Mouse (Mus musculus): ENCODE results near the gene Slc2a6. TPM values are rescaled to one million over a fixed set of nuclear protein-coding genes. Genes with fewer than 3 reads are reported as not detected.

Gene Slc2a6
- polyA plus RNA-seq, 2 experiments = 0.12 to 0.20 TPM

DNA sequence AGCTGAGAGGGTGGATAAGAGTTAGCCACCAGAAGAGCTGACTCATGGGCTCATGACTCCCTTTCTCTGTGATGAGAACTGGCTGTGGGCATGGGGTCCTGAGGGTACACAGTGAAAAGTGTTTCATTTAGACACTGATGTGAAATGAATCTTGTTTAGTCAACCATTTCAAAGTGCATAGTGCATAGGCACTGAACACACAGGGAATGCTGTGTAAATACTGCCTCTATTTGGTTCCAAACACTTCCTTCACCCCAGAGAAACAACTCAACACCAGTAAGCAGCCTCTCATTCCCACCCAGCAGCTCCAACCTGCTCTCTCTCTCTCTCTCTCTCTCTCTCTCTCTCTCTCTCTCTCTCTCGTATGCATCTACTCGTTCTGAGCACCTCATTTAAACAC is 43.6 kb downstream of the Slc2a6 start:
- Histone ChIP-seq H3K4me1 (replicated peaks; ENCODE audit: control insufficient read depth in 2 of 2, insufficient read depth in 2 of 2, low read length in 1 of 2) (peaks cover 0 to 2% of the 10 kb centered on the region in 2 experiments; a peak in 1 of 4 replicates), H3K4me3 (ENCODE audit: insufficient read depth in 1 of 2, low read depth in 2 of 2, low read length in 2 of 2) (no peak overlapping the region), H3K4me2 (ENCODE audit: low read depth) (no peak overlapping the region), H3K9ac (replicated peaks) (no peak overlapping the region), H3K27ac (no peak overlapping the region), H3K9me3 (ENCODE audit: control insufficient read depth, low read length) (no peaks in the 10 kb centered on the region), H3K36me3 (replicated peaks; ENCODE audit: control insufficient read depth, insufficient read depth, low read depth) (no peaks in the 10 kb centered on the region), H3K27me3 (ENCODE audit: control insufficient read depth, insufficient read depth, low read length) (no peaks in the 10 kb centered on the region)
- ATAC-seq (ENCODE audit: insufficient read depth) (no peak), DNase-seq (ENCODE audit: low read depth in 3 of 3, low spot score in 3 of 3) (no peak)
- TF ChIP-seq EP300 (IDR thresholded peaks at IDR 0.05; ENCODE audit: low read depth) = no peak
- 48% methylated on average over 2 of the region's 2 CpGs for WGBS (ENCODE audit: insufficient replicate concordance)

DNA sequence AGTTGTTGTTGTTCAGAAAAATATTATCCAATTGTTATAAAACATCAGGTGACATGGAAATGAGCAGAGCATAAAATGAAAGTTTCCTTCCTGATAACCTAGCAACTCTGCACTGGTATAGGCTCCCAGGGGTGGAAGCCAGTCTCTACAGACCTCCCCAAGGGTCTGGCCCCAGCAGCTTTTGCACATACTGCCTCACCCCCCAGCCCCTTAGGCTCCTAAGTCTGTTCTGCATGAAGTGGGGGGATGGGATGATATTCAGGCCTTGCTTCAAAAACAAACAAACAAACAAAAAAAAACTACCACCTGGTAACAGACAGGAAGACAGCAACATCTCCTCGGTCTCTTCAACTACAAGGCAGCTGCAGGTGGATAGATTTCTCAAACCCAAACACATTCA is 47.4 kb downstream of the Slc2a6 start:
- Histone ChIP-seq H3K4me2 (ENCODE audit: low read depth) (no peak overlapping the region), H3K9me3 (ENCODE audit: control insufficient read depth, low read length) (no peaks in the 10 kb centered on the region), H3K9ac (replicated peaks) (no peak overlapping the region), H3K27ac (no peak overlapping the region), H3K36me3 (replicated peaks; ENCODE audit: control insufficient read depth, insufficient read depth, low read depth) (no peaks in the 10 kb centered on the region), H3K27me3 (ENCODE audit: control insufficient read depth, insufficient read depth, low read length) (no peaks in the 10 kb centered on the region), H3K4me3 (ENCODE audit: insufficient read depth in 1 of 2, low read depth in 2 of 2, low read length in 2 of 2) (no peak overlapping the region), H3K4me1 (replicated peaks; ENCODE audit: control insufficient read depth in 2 of 2, insufficient read depth in 2 of 2, low read length in 1 of 2) (peaks cover 0 to 2% of the 10 kb centered on the region in 2 experiments; a peak in 1 of 4 replicates)
- TF ChIP-seq CTCF (IDR thresholded peaks at IDR 0.05; ENCODE audit: low read depth) = no peak
- no peak for TF ChIP-seq EP300 (IDR thresholded peaks at IDR 0.05; ENCODE audit: low read depth)
- 41% methylated on average over 1 of the region's 1 CpGs for WGBS (ENCODE audit: insufficient replicate concordance)
- ATAC-seq (ENCODE audit: insufficient read depth) = no peak
- no peak for DNase-seq (ENCODE audit: low read depth in 3 of 3, low spot score in 3 of 3)

GRCm38 (mm10) chr2:26973960-26974359 is 53.8 kb downstream of the Slc2a6 start:
- Histone ChIP-seq H3K27me3 (ENCODE audit: control insufficient read depth, insufficient read depth, low read length) (no peaks in the 10 kb centered on the region), H3K4me2 (ENCODE audit: low read depth) (no peak overlapping the region), H3K36me3 (replicated peaks; ENCODE audit: control insufficient read depth, insufficient read depth, low read depth) (no peaks in the 10 kb centered on the region), H3K27ac (no peak overlapping the region), H3K4me3 (ENCODE audit: insufficient read depth in 1 of 2, low read depth in 2 of 2, low read length in 2 of 2) (no peak overlapping the region), H3K9me3 (ENCODE audit: control insufficient read depth, low read length) (no peaks in the 10 kb centered on the region), H3K4me1 (replicated peaks; ENCODE audit: control insufficient read depth in 2 of 2, insufficient read depth in 2 of 2, low read length in 1 of 2) (peaks cover 0 to 7% of the 10 kb centered on the region in 2 experiments; a peak in 2 of 4 replicates), H3K9ac (replicated peaks) (no peak overlapping the region)
- DNase-seq (ENCODE audit: low read depth in 3 of 3, low spot score in 3 of 3) = peak in 1 of 3 experiments; percentile 17
- WGBS (ENCODE audit: insufficient replicate concordance) = 14% methylated on average over 4 of the region's 4 CpGs
- ATAC-seq (ENCODE audit: insufficient read depth) = no peak
- TF ChIP-seq EP300 (IDR thresholded peaks at IDR 0.05; ENCODE audit: low read depth) = no peak
- no peak for TF ChIP-seq CTCF (IDR thresholded peaks at IDR 0.05; ENCODE audit: low read depth)

DNA sequence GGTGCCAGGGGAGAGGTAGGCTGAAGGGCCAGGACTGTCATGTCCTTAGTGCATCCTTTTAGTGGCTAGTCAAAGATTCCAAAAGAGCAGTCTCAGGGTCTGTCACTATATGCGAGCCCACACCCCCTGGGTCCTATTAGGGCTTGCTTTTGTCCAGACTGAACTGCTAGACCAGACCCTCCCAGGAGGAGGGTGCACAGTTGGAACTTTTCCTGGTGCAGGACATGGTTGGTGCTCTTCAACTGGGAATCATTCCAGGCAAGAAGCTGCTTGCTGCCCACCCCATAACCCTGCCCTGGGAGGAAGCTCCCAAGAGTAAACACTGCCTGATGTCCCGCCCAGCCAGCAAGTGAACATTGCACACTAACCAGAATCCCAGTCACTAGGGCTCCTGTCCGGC is 54.7 kb downstream of the Slc2a6 start, which contains the start of gene Adamts13:
Gene Adamts13, plus strand, starts transcription at position 301 of the 400 bp plus-strand sequence.
- H3K27me3 ChIP-seq (ENCODE audit: control insufficient read depth, insufficient read depth, low read length) = no peaks in the 10 kb centered on the region
- H3K9ac ChIP-seq (replicated peaks) = no peak within 1 kb of the TSS
- no peaks in the 10 kb centered on the region for H3K9me3 ChIP-seq (ENCODE audit: control insufficient read depth, low read length)
- no peak for TF ChIP-seq EP300 (IDR thresholded peaks at IDR 0.05; ENCODE audit: low read depth)
- TF ChIP-seq CTCF (IDR thresholded peaks at IDR 0.05; ENCODE audit: low read depth) = no peak
- peaks cover 0 to 7% of the 10 kb centered on the region in 2 experiments; a peak in 2 of 4 replicates for H3K4me1 ChIP-seq (replicated peaks; ENCODE audit: control insufficient read depth in 2 of 2, insufficient read depth in 2 of 2, low read length in 1 of 2)
- no peak within 1 kb of the TSS for H3K4me2 ChIP-seq (ENCODE audit: low read depth)
- no peaks in the 10 kb centered on the region for H3K36me3 ChIP-seq (replicated peaks; ENCODE audit: control insufficient read depth, insufficient read depth, low read depth)
- DNase-seq (ENCODE audit: low read depth in 3 of 3, low spot score in 3 of 3) (no peak), ATAC-seq (ENCODE audit: insufficient read depth) (no peak)
- no peak within 1 kb of the TSS for H3K4me3 ChIP-seq (ENCODE audit: insufficient read depth in 1 of 2, low read depth in 2 of 2, low read length in 2 of 2)
- WGBS (ENCODE audit: insufficient replicate concordance) = 32% methylated on average over 3 of the region's 3 CpGs
- H3K27ac ChIP-seq = no peak within 1 kb of the TSS

Other genes with a start within 250 kb of the Slc2a6 start
- not detected in 2 replicates for gene Abo, start 163.0 kb downstream of the Slc2a6 start, polyA plus RNA-seq (2012; rRNA removed)
- not detected in 2 replicates for gene Abo, start 163.0 kb downstream of the Slc2a6 start, polyA plus RNA-seq (2014; fragmentation: Nextera tagmentation; extraction: Ambion mirVana)
- 6.2 and 10.6 TPM in 2 replicates for gene Surf6, start 125.1 kb downstream of the Slc2a6 start, polyA plus RNA-seq (2012; rRNA removed)
- 6.3 and 7.1 TPM in 2 replicates for gene Surf6, start 125.1 kb downstream of the Slc2a6 start, polyA plus RNA-seq (2014; fragmentation: Nextera tagmentation; extraction: Ambion mirVana)
- gene Med22, start 117.3 kb downstream of the Slc2a6 start, polyA plus RNA-seq (2012; rRNA removed) = 13.7 and 15.1 TPM in 2 replicates
- gene Med22, start 117.3 kb downstream of the Slc2a6 start, polyA plus RNA-seq (2014; fragmentation: Nextera tagmentation; extraction: Ambion mirVana) = 10.4 and 11.4 TPM in 2 replicates
- 909 and 1,309 TPM in 2 replicates for gene Rpl7a, start 117.2 kb downstream of the Slc2a6 start, polyA plus RNA-seq (2012; rRNA removed)
- 501 and 504 TPM in 2 replicates for gene Rpl7a, start 117.2 kb downstream of the Slc2a6 start, polyA plus RNA-seq (2014; fragmentation: Nextera tagmentation; extraction: Ambion mirVana)
- gene Surf2, start 111.6 kb downstream of the Slc2a6 start, polyA plus RNA-seq (2012; rRNA removed) = 21.0 and 27.2 TPM in 2 replicates
- gene Surf2, start 111.6 kb downstream of the Slc2a6 start, polyA plus RNA-seq (2014; fragmentation: Nextera tagmentation; extraction: Ambion mirVana) = 20.0 and 21.7 TPM in 2 replicates
- gene Surf1, start 111.5 kb downstream of the Slc2a6 start, polyA plus RNA-seq (2012; rRNA removed) = 23.1 and 25.8 TPM in 2 replicates
- 31.7 and 33.9 TPM in 2 replicates for gene Surf1, start 111.5 kb downstream of the Slc2a6 start, polyA plus RNA-seq (2014; fragmentation: Nextera tagmentation; extraction: Ambion mirVana)
- 46.5 and 53.4 TPM in 2 replicates for gene Surf4, start 94.1 kb downstream of the Slc2a6 start, polyA plus RNA-seq (2012; rRNA removed)
- 80.3 and 83.1 TPM in 2 replicates for gene Surf4, start 94.1 kb downstream of the Slc2a6 start, polyA plus RNA-seq (2014; fragmentation: Nextera tagmentation; extraction: Ambion mirVana)
- 0.03 and 0.07 TPM in 2 replicates for gene Stkld1, start 94.0 kb downstream of the Slc2a6 start, polyA plus RNA-seq (2012; rRNA removed)
- 0.10 TPM in 1 of 2 replicates, not detected in the other for gene Stkld1, start 94.0 kb downstream of the Slc2a6 start, polyA plus RNA-seq (2014; fragmentation: Nextera tagmentation; extraction: Ambion mirVana)
- 14.8 and 18.6 TPM in 2 replicates for gene Rexo4, start 63.6 kb downstream of the Slc2a6 start, polyA plus RNA-seq (2012; rRNA removed)
- 18.0 and 20.1 TPM in 2 replicates for gene Rexo4, start 63.6 kb downstream of the Slc2a6 start, polyA plus RNA-seq (2014; fragmentation: Nextera tagmentation; extraction: Ambion mirVana)
- 1.3 and 1.8 TPM in 2 replicates for gene Adamts13, start 54.6 kb downstream of the Slc2a6 start, polyA plus RNA-seq (2012; rRNA removed)
- 0.89 and 0.91 TPM in 2 replicates for gene Adamts13, start 54.6 kb downstream of the Slc2a6 start, polyA plus RNA-seq (2014; fragmentation: Nextera tagmentation; extraction: Ambion mirVana)
- 11.0 and 11.8 TPM in 2 replicates for gene Cacfd1, start 18.1 kb downstream of the Slc2a6 start, polyA plus RNA-seq (2012; rRNA removed)
- gene Cacfd1, start 18.1 kb downstream of the Slc2a6 start, polyA plus RNA-seq (2014; fragmentation: Nextera tagmentation; extraction: Ambion mirVana) = 8.8 TPM in 2 replicates
- gene Mymk, start 44.2 kb upstream of the Slc2a6 start, polyA plus RNA-seq (2012; rRNA removed) = 0.03 TPM in 1 of 2 replicates, not detected in the other
- gene Mymk, start 44.2 kb upstream of the Slc2a6 start, polyA plus RNA-seq (2014; fragmentation: Nextera tagmentation; extraction: Ambion mirVana) = not detected in 2 replicates
- 0.31 and 0.47 TPM in 2 replicates for gene Adamtsl2, start 51.4 kb upstream of the Slc2a6 start, polyA plus RNA-seq (2012; rRNA removed)
- gene Adamtsl2, start 51.4 kb upstream of the Slc2a6 start, polyA plus RNA-seq (2014; fragmentation: Nextera tagmentation; extraction: Ambion mirVana) = 0.25 and 0.53 TPM in 2 replicates
- gene Fam163b, start 114.5 kb upstream of the Slc2a6 start, polyA plus RNA-seq (2012; rRNA removed) = 0.01 and 0.04 TPM in 2 replicates
- not detected in 2 replicates for gene Fam163b, start 114.5 kb upstream of the Slc2a6 start, polyA plus RNA-seq (2014; fragmentation: Nextera tagmentation; extraction: Ambion mirVana)
- gene Dbh, start 137.2 kb upstream of the Slc2a6 start, polyA plus RNA-seq (2012; rRNA removed) = 0.02 TPM in 1 of 2 replicates, not detected in the other
- gene Dbh, start 137.2 kb upstream of the Slc2a6 start, polyA plus RNA-seq (2014; fragmentation: Nextera tagmentation; extraction: Ambion mirVana) = not detected in 2 replicates
- 18.1 and 21.9 TPM in 2 replicates for gene Sardh, start 220.3 kb upstream of the Slc2a6 start, polyA plus RNA-seq (2012; rRNA removed)
- gene Sardh, start 220.3 kb upstream of the Slc2a6 start, polyA plus RNA-seq (2014; fragmentation: Nextera tagmentation; extraction: Ambion mirVana) = 25.9 and 34.9 TPM in 2 replicates